Mouse (Mus musculus) induced T-regulatory cell, adult 2 months (primary cell): ENCODE measurements around the gene Abcc4.

ENCODE experiments used
- DNase-seq: peaks from one replicate; pipeline ENCODE4 v3.0.0-alpha.2; 2012; ENCODE audit warnings: low read depth

The Abcc4 gene

DNA sequence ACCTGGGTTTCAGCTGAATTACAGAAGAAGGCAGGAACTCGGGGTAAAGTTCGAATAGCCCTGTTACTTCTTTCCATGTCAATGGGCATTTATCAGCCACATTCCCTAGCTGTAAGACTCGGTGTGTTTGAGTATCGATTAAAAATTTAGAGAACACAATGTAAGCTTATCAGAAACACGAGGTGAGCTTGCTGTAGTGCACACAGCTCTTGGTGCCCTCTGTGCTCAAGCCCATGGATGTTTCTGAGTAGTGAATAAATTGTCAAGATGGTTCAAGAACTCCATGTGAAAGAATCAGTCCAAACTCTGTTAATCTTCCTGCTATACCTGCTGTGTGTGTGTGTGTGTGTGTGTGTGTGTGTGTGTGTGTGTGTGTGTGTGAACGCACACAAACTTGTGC lies 272.2 kb downstream of the Abcc4 start:
- no peak for DNase-seq
